8 mouse cellular contexts compared by ENCODE assay signal in the genomic region with DNA sequence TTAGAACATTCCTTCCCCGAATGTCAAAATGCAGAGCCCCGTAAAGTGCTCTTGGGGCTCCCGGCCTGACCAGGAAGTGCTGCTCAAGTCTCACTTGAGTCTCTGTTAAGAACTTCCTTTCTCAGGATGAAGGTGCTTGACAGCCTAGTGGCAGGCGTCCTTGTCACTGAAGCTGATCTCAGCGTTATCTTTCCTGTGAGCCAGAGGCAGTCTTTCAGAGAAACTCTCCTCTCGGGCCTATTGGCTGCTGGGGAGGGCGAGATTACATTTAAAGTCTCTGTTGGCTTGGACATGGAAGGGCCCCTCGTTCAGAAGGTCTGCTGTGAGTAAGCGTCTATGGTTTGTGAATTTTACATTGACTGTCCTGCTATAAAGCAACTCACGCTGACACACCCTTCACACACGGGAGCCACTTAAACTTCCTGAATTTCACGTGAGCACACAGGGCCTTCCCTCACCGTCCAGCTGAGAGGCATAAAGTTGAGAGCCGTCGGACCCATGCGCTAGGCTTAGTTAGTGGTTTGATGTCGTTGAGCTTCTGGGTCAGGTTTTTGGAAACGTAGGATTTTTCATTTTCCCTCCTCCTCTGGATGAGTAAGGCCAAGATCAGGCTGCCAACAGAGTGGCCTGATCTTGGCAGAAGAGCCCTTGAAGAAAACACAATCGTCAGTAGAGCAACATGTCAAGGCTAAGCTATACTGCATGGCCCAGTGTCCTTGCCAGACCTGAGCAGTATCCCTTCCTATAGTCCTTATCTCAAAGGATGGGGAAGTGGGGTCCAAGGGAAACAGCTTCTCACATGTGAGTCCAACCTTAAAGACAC. TPM values are rescaled to one million over a fixed set of nuclear protein-coding genes. Genes with fewer than 3 reads are reported as not detected.
DNase-seq lines count a peak whose midpoint lies in the region; ATAC-seq and TF ChIP-seq lines count a peak whose summit lies in the region.
"Had no signal": no experiment of that assay in that cellular context is flagged by ENCODE, and none has a peak within 500 bp of the region (broad histone marks: within the 10 kb centered on the region; RNA-seq: fewer than 3 reads in every experiment).

No protein-coding gene starts in this region.

- H3K4me3 ChIP-seq in heart, postnatal 0 days (ENCODE audit: low read depth, low read length), result peak overlapping the region; percentile 6; the same call in 1 of the 2 replicates
- peak overlapping the region; percentile 76 for H3K4me3 ChIP-seq in macrophage (ENCODE audit: inconsistent target)
- no peak overlapping the region for H3K4me3 ChIP-seq in midbrain, embryonic 11.5 days (ENCODE audit: low read depth, low read length)
- H3K4me3 ChIP-seq: limb, embryonic 12.5 days had no signal

- peak overlapping the region; percentile 32; the same call in 1 of the 2 replicates for H3K4me2 ChIP-seq in heart, postnatal 0 days (ENCODE audit: low read depth, low read length)
- no peak overlapping the region for H3K4me2 ChIP-seq in midbrain, embryonic 11.5 days
- H3K4me2 ChIP-seq: limb, embryonic 12.5 days had no signal

- H3K36me3 ChIP-seq in heart, postnatal 0 days (replicated peaks; ENCODE audit: control insufficient read depth, insufficient read depth, low read length), result no peaks in the 10 kb centered on the region
- no peaks in the 10 kb centered on the region for H3K36me3 ChIP-seq in macrophage (ENCODE audit: inconsistent target)
- no peaks in the 10 kb centered on the region for H3K36me3 ChIP-seq in midbrain, embryonic 11.5 days (ENCODE audit: control insufficient read depth, insufficient read depth, low read length)
- H3K36me3 ChIP-seq: limb, embryonic 12.5 days had no signal

- TF ChIP-seq CTCF in heart, postnatal 0 days (IDR thresholded peaks at IDR 0.05; ENCODE audit: low read depth), result no peak

- no peak overlapping the region for H3K9ac ChIP-seq in heart, postnatal 0 days (replicated peaks; ENCODE audit: low read depth, low read length)
- no peak overlapping the region for H3K9ac ChIP-seq in midbrain, embryonic 11.5 days (ENCODE audit: low read length)
- H3K9ac ChIP-seq: limb, embryonic 12.5 days had no signal

- H3K79me2 ChIP-seq in macrophage (ENCODE audit: inconsistent target), result peaks cover 100% of the 10 kb centered on the region

- 41% methylated on average over 19 of the region's 19 CpGs for WGBS in heart, postnatal 0 days
- 2% methylated on average over 19 of the region's 19 CpGs for WGBS in macrophage (ENCODE audit: missing documents)
- 81% methylated on average over 19 of the region's 19 CpGs for WGBS in midbrain, embryonic 11.5 days

- H3K27ac ChIP-seq in heart, postnatal 0 days (ENCODE audit: low read depth), result peak overlapping the region; percentile 70
- peak overlapping the region; percentile 92 for H3K27ac ChIP-seq in macrophage
- no peak overlapping the region for H3K27ac ChIP-seq in midbrain, embryonic 11.5 days (ENCODE audit: low read depth, low read length)
- H3K27ac ChIP-seq: limb, embryonic 12.5 days had no signal

- peak; percentile 42 for ATAC-seq in CD4-positive, CD25-positive, alpha-beta regulatory T cell, adult 4 months
- peak; percentile 25; the same call in 1 of the 2 replicates for ATAC-seq in heart, postnatal 0 days (ENCODE audit: insufficient read depth, low read depth)
- ATAC-seq in midbrain, embryonic 11.5 days (ENCODE audit: low FRiP score), result no peak

- DNase-seq in B cell, adult 2 months, result peak; percentile 37 to 39
- DNase-seq in heart, postnatal 0 days (ENCODE audit: low spot score), result no peak
- DNase-seq in midbrain, embryonic 11.5 days (ENCODE audit: low spot score, missing footprints), result no peak
- no peak for DNase-seq in frontal cortex, postnatal 25 days (ENCODE audit: low spot score in 2 of 2)
- DNase-seq in frontal cortex, postnatal 10 days (ENCODE audit: low spot score in 2 of 2), result no peak

- no peaks in the 10 kb centered on the region for H3K9me3 ChIP-seq in heart, postnatal 0 days (replicated peaks; ENCODE audit: control insufficient read depth, low read length)
- no peaks in the 10 kb centered on the region for H3K9me3 ChIP-seq in midbrain, embryonic 11.5 days (ENCODE audit: control insufficient read depth, low read length)
- H3K9me3 ChIP-seq: limb, embryonic 12.5 days had no signal

- H3K4me1 ChIP-seq in heart, postnatal 0 days (ENCODE audit: control insufficient read depth, insufficient read depth), result peaks cover 30% of the 10 kb centered on the region
- peaks cover 7% of the 10 kb centered on the region for H3K4me1 ChIP-seq in midbrain, embryonic 11.5 days (ENCODE audit: control insufficient read depth, insufficient read depth, low read length)

- no peak for TF ChIP-seq EP300 in heart, postnatal 0 days (IDR thresholded peaks at IDR 0.05; ENCODE audit: low read depth)

- no peaks in the 10 kb centered on the region for H3K27me3 ChIP-seq in heart, postnatal 0 days (ENCODE audit: control insufficient read depth, insufficient read depth, low read length)
- no peaks in the 10 kb centered on the region for H3K27me3 ChIP-seq in midbrain, embryonic 11.5 days (ENCODE audit: control insufficient read depth, insufficient read depth, low read length)
- H3K27me3 ChIP-seq: limb, embryonic 12.5 days had no signal

RNA-seq across cellular contexts. Expression of gene Taok3, which starts 14.3 kb away (rescaled TPM):
- polyA plus RNA-seq in CD4-positive, CD25-positive, alpha-beta regulatory T cell, adult 4 months (2017; shearing (Covaris generic)), result 100 to 1,000 TPM; 125 to 142 TPM
- total RNA-seq in heart, postnatal 0 days (2014; rRNA removed; ENCODE audit: low replicate concordance), result 1.1 and 3.9 TPM in 2 replicates
- 5.8 and 7.5 TPM in 2 replicates for polyA plus RNA-seq in heart, postnatal 0 days (2015; fragmentation: Nextera tagmentation; extraction: Ambion mirVana)
- 100 to 1,000 TPM in 24 of 26 experiments, 10 to 100 TPM in 2; 88.3 to 515 (median 403) TPM for total RNA-seq in macrophage (2018; cell fraction: chromatin; rRNA removed)
- total RNA-seq in macrophage (2018; cell fraction: cytosol; rRNA removed), result 100 to 1,000 TPM in 23 of 26 experiments, 10 to 100 TPM in 3; 69.6 to 129 (median 112) TPM
- 100 to 1,000 TPM in 24 of 26 experiments, 10 to 100 TPM in 2; 72.7 to 300 (median 200) TPM for total RNA-seq in macrophage (2018; cell fraction: nucleus; rRNA removed)
- polyA plus RNA-seq in macrophage (2018), result 77.8 to 173 TPM (median 90.5 TPM) in 3 replicates
- 19.3 and 19.7 TPM in 2 replicates for polyA plus RNA-seq in midbrain, embryonic 11.5 days (2014; fragmentation: Nextera tagmentation; extraction: Ambion mirVana)

RNA-seq across cellular contexts. Expression of gene Suds3, which starts 18.4 kb away (rescaled TPM):
- 10 to 100 TPM; 10.7 to 13.2 TPM for polyA plus RNA-seq in CD4-positive, CD25-positive, alpha-beta regulatory T cell, adult 4 months (2017; shearing (Covaris generic))
- 31.9 and 50.1 TPM in 2 replicates for total RNA-seq in heart, postnatal 0 days (2014; rRNA removed; ENCODE audit: low replicate concordance)
- polyA plus RNA-seq in heart, postnatal 0 days (2015; fragmentation: Nextera tagmentation; extraction: Ambion mirVana), result 36.9 and 38.2 TPM in 2 replicates
- 100 to 1,000 TPM in 1 of 26 experiments, 10 to 100 TPM in 25; 16.4 to 115 (median 53.8) TPM for total RNA-seq in macrophage (2018; cell fraction: chromatin; rRNA removed)
- total RNA-seq in macrophage (2018; cell fraction: cytosol; rRNA removed), result 10 to 100 TPM; 33.5 to 56.0 (median 44.2) TPM
- 10 to 100 TPM; 19.6 to 83.1 (median 39.0) TPM for total RNA-seq in macrophage (2018; cell fraction: nucleus; rRNA removed)
- polyA plus RNA-seq in macrophage (2018), result 50.8 to 76.9 TPM (median 59.2 TPM) in 3 replicates
- 49.0 and 50.3 TPM in 2 replicates for polyA plus RNA-seq in midbrain, embryonic 11.5 days (2014; fragmentation: Nextera tagmentation; extraction: Ambion mirVana)

Comparison
In these comparisons a context has a peak if more than half of its experiments do, and no peak if none do; other contexts are left out.
1. DNase-seq: peak in B cell, adult 2 months (2 of 2); none in heart, postnatal 0 days (single experiment), midbrain, embryonic 11.5 days (single experiment), frontal cortex, postnatal 25 days (0 of 2) and frontal cortex, postnatal 10 days (0 of 2).